Mouse (Mus musculus): ENCODE data around the gene Rfx4. TPM values are rescaled to one million over a fixed set of nuclear protein-coding genes. Genes with fewer than 3 reads are reported as not detected.

The Rfx4 gene
- polyA plus RNA-seq, 1 experiment: 0.30 TPM

DNA sequence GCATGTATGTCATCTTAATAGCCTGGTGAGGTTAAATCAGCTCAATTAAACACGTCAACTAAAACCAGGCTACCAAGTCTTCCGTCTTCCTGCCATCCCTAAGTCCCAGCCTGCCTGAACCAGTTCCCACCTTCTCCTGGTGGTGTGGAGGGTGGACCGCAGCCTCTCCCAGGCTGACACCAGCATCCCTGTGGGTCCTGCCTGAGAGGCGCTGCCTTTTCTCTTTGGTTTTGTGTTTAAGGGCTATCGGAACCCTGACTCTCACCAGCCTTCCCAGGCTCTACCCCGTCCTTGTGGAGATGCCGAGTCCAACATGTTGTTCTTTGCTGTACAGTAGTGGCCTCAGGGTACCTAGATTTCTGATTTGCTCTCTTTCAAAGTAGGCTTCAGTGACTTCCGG lies 44.4 kb upstream of the Rfx4 start:
- TF ChIP-seq POLR2A (IDR thresholded peaks at IDR 0.05; ENCODE audit: insufficient read depth, low read length) (no peak), CTCF (IDR thresholded peaks at IDR 0.05; ENCODE audit: low read depth, low read length) (no peak), EP300 (IDR thresholded peaks at IDR 0.05; ENCODE audit: insufficient read depth, low read depth, low read length) (no peak)
- H3K4me3 ChIP-seq (ENCODE audit: low read depth, low read length): no peak overlapping the region
- no peaks in the 10 kb centered on the region for H3K27me3 ChIP-seq (ENCODE audit: control insufficient read depth, insufficient read depth, low read length, poor library complexity, severe bottlenecking)
- no peak overlapping the region for H3K27ac ChIP-seq (ENCODE audit: insufficient read depth, low read length)
- H3K9ac ChIP-seq (ENCODE audit: low read depth, poor library complexity, severe bottlenecking): no peak overlapping the region
- no peaks in the 10 kb centered on the region for H3K9me3 ChIP-seq (replicated peaks; ENCODE audit: control insufficient read depth, insufficient read depth, low read length, poor library complexity, severe bottlenecking)
- H3K36me3 ChIP-seq (ENCODE audit: control insufficient read depth, insufficient read depth, low read length, poor library complexity, severe bottlenecking): 0 out of 2 replicates have a peak, but pooled peaks cover 3% of the 10 kb centered on the region
- no peaks in the 10 kb centered on the region for H3K4me1 ChIP-seq (ENCODE audit: control insufficient read depth, insufficient read depth, low read length)

- Histone ChIP-seq H3K4me1 (ENCODE audit: control insufficient read depth, insufficient read depth, low read length) (no peaks in the 10 kb centered on the region), H3K9ac (ENCODE audit: low read depth, poor library complexity, severe bottlenecking) (no peak overlapping the region), H3K9me3 (replicated peaks; ENCODE audit: control insufficient read depth, insufficient read depth, low read length, poor library complexity, severe bottlenecking) (no peaks in the 10 kb centered on the region), H3K36me3 (ENCODE audit: control insufficient read depth, insufficient read depth, low read length, poor library complexity, severe bottlenecking) (0 out of 2 replicates have a peak, but pooled peaks cover 3% of the 10 kb centered on the region), H3K27ac (ENCODE audit: insufficient read depth, low read length) (no peak overlapping the region), H3K4me3 (ENCODE audit: low read depth, low read length) (no peak overlapping the region), H3K27me3 (ENCODE audit: control insufficient read depth, insufficient read depth, low read length, poor library complexity, severe bottlenecking) (no peaks in the 10 kb centered on the region)
- TF ChIP-seq EP300 (IDR thresholded peaks at IDR 0.05; ENCODE audit: insufficient read depth, low read depth, low read length): no peak
- no peak for TF ChIP-seq CTCF (IDR thresholded peaks at IDR 0.05; ENCODE audit: low read depth, low read length)
- no peak for TF ChIP-seq POLR2A (IDR thresholded peaks at IDR 0.05; ENCODE audit: insufficient read depth, low read length)
Observed at GRCm38 (mm10) chr10:84711940-84712339, 43.9 kb upstream of the Rfx4 start.

GRCm38 (mm10) chr10:84712532-84712931 lies 43.3 kb upstream of the Rfx4 start:
- Histone ChIP-seq H3K4me3 (ENCODE audit: low read depth, low read length) (no peak overlapping the region), H3K36me3 (ENCODE audit: control insufficient read depth, insufficient read depth, low read length, poor library complexity, severe bottlenecking) (0 out of 2 replicates have a peak, but pooled peaks cover 3% of the 10 kb centered on the region), H3K4me1 (ENCODE audit: control insufficient read depth, insufficient read depth, low read length) (no peaks in the 10 kb centered on the region), H3K27ac (ENCODE audit: insufficient read depth, low read length) (no peak overlapping the region), H3K27me3 (ENCODE audit: control insufficient read depth, insufficient read depth, low read length, poor library complexity, severe bottlenecking) (no peaks in the 10 kb centered on the region), H3K9me3 (replicated peaks; ENCODE audit: control insufficient read depth, insufficient read depth, low read length, poor library complexity, severe bottlenecking) (no peaks in the 10 kb centered on the region), H3K9ac (ENCODE audit: low read depth, poor library complexity, severe bottlenecking) (no peak overlapping the region)
- TF ChIP-seq CTCF (IDR thresholded peaks at IDR 0.05; ENCODE audit: low read depth, low read length) (no peak), POLR2A (IDR thresholded peaks at IDR 0.05; ENCODE audit: insufficient read depth, low read length) (no peak), EP300 (IDR thresholded peaks at IDR 0.05; ENCODE audit: insufficient read depth, low read depth, low read length) (no peak)

- Histone ChIP-seq H3K4me3 (ENCODE audit: low read depth, low read length) (no peak overlapping the region), H3K9ac (ENCODE audit: low read depth, poor library complexity, severe bottlenecking) (no peak overlapping the region), H3K27ac (ENCODE audit: insufficient read depth, low read length) (no peak overlapping the region), H3K36me3 (ENCODE audit: control insufficient read depth, insufficient read depth, low read length, poor library complexity, severe bottlenecking) (0 out of 2 replicates have a peak, but pooled peaks cover 3% of the 10 kb centered on the region), H3K4me1 (ENCODE audit: control insufficient read depth, insufficient read depth, low read length) (no peaks in the 10 kb centered on the region), H3K27me3 (ENCODE audit: control insufficient read depth, insufficient read depth, low read length, poor library complexity, severe bottlenecking) (no peaks in the 10 kb centered on the region), H3K9me3 (replicated peaks; ENCODE audit: control insufficient read depth, insufficient read depth, low read length, poor library complexity, severe bottlenecking) (no peaks in the 10 kb centered on the region)
- TF ChIP-seq EP300 (IDR thresholded peaks at IDR 0.05; ENCODE audit: insufficient read depth, low read depth, low read length): no peak
- no peak for TF ChIP-seq CTCF (IDR thresholded peaks at IDR 0.05; ENCODE audit: low read depth, low read length)
- TF ChIP-seq POLR2A (IDR thresholded peaks at IDR 0.05; ENCODE audit: insufficient read depth, low read length): no peak
Observed at GRCm38 (mm10) chr10:84713043-84713442, 42.8 kb upstream of the Rfx4 start.

DNA sequence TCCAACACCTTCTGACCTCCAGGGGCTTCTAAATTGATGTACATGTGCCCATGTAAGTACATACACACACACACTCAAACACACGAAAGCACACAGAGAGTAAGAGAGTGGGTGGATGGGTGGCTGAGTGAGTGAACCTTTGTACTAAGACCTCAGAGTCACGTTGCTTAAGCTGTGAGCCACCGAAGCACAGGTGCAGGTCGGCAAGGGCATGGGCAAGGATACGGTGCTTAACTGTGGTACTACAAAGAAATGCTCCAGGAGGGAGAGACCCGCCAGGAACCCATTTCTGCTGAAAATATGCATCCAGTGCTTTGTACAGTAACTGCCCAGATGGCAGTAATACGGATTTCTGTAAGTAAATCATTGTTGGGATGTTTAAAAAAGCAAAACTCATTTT lies 40.2 kb upstream of the Rfx4 start:
- no peak for TF ChIP-seq EP300 (IDR thresholded peaks at IDR 0.05; ENCODE audit: insufficient read depth, low read depth, low read length)
- no peak for TF ChIP-seq POLR2A (IDR thresholded peaks at IDR 0.05; ENCODE audit: insufficient read depth, low read length)
- TF ChIP-seq CTCF (IDR thresholded peaks at IDR 0.05; ENCODE audit: low read depth, low read length): no peak
- Histone ChIP-seq H3K9ac (ENCODE audit: low read depth, poor library complexity, severe bottlenecking) (no peak overlapping the region), H3K27me3 (ENCODE audit: control insufficient read depth, insufficient read depth, low read length, poor library complexity, severe bottlenecking) (no peaks in the 10 kb centered on the region), H3K4me1 (ENCODE audit: control insufficient read depth, insufficient read depth, low read length) (no peaks in the 10 kb centered on the region), H3K36me3 (ENCODE audit: control insufficient read depth, insufficient read depth, low read length, poor library complexity, severe bottlenecking) (no peaks in the 10 kb centered on the region), H3K9me3 (replicated peaks; ENCODE audit: control insufficient read depth, insufficient read depth, low read length, poor library complexity, severe bottlenecking) (no peaks in the 10 kb centered on the region), H3K4me3 (ENCODE audit: low read depth, low read length) (no peak overlapping the region), H3K27ac (ENCODE audit: insufficient read depth, low read length) (no peak overlapping the region)

- H3K4me1 ChIP-seq (ENCODE audit: control insufficient read depth, insufficient read depth, low read length): peaks cover 3% of the 10 kb centered on the region
- no peak overlapping the region for H3K27ac ChIP-seq (ENCODE audit: insufficient read depth, low read length)
- no peak for TF ChIP-seq POLR2A (IDR thresholded peaks at IDR 0.05; ENCODE audit: insufficient read depth, low read length)
- TF ChIP-seq CTCF (IDR thresholded peaks at IDR 0.05; ENCODE audit: low read depth, low read length): no peak
- TF ChIP-seq EP300 (IDR thresholded peaks at IDR 0.05; ENCODE audit: insufficient read depth, low read depth, low read length): no peak
- H3K27me3 ChIP-seq (ENCODE audit: control insufficient read depth, insufficient read depth, low read length, poor library complexity, severe bottlenecking): no peaks in the 10 kb centered on the region
- no peak overlapping the region for H3K9ac ChIP-seq (ENCODE audit: low read depth, poor library complexity, severe bottlenecking)
- no peaks in the 10 kb centered on the region for H3K9me3 ChIP-seq (replicated peaks; ENCODE audit: control insufficient read depth, insufficient read depth, low read length, poor library complexity, severe bottlenecking)
- H3K4me3 ChIP-seq (ENCODE audit: low read depth, low read length): no peak overlapping the region
- no peaks in the 10 kb centered on the region for H3K36me3 ChIP-seq (ENCODE audit: control insufficient read depth, insufficient read depth, low read length, poor library complexity, severe bottlenecking)
Observed at GRCm38 (mm10) chr10:84716581-84716980, 39.3 kb upstream of the Rfx4 start.
